Mouse (Mus musculus) myocyte (in vitro differentiated cells): ENCODE data around the gene Gm20604.

Source experiments
- CEBPB ChIP-seq: IDR thresholded peaks from 2 replicates; pipeline ENCODE4 v1.6.1; 2011; ENCODE audit warnings: mild to moderate bottlenecking, moderate library complexity; ENCODE audit not compliant: poor library complexity, insufficient read depth, severe bottlenecking
- E2F4 ChIP-seq: IDR thresholded peaks from one replicate; pipeline ENCODE4 v1.6.1; 2011; ENCODE audit warnings: mild to moderate bottlenecking, control low read depth, moderate library complexity; ENCODE audit not compliant: insufficient read depth
- MAX ChIP-seq: IDR thresholded peaks from one replicate; pipeline ENCODE4 v1.6.1; 2011; ENCODE audit warnings: low read depth, mild to moderate bottlenecking, control low read depth
- MYOD1 ChIP-seq, 3 experiments: IDR thresholded peaks; one replicate each; pipeline ENCODE4 v1.6.1; 2011; ENCODE audit warnings: control low read depth in 2 of 3, low read depth in 2 of 3, mild to moderate bottlenecking in 2 of 3, moderate library complexity in 1 of 3; ENCODE audit not compliant: insufficient read length in 2 of 3, control insufficient read depth in 1 of 3
- MYOG ChIP-seq, 3 experiments: IDR thresholded peaks; one replicate each; pipeline ENCODE4 v1.6.1; 2011; ENCODE audit warnings: control low read depth in 2 of 3, low read depth in 2 of 3, mild to moderate bottlenecking in 2 of 3; ENCODE audit not compliant: insufficient read length in 2 of 3, control insufficient read depth in 1 of 3, insufficient read depth in 1 of 3
- POLR2A ChIP-seq: IDR thresholded peaks from one replicate; pipeline ENCODE4 v1.6.1; 2011; ENCODE audit warnings: low read depth, mild to moderate bottlenecking, control low read depth, moderate library complexity; ENCODE audit not compliant: insufficient read length
- POLR2AphosphoS2 ChIP-seq: IDR thresholded peaks from one replicate; pipeline ENCODE4 v1.6.1; 2011; ENCODE audit warnings: low read depth, control low read depth; ENCODE audit not compliant: insufficient read length
- REST ChIP-seq: IDR thresholded peaks from one replicate; pipeline ENCODE4 v1.6.1; 2011; ENCODE audit warnings: mild to moderate bottlenecking, control low read depth, moderate library complexity; ENCODE audit not compliant: insufficient read depth, insufficient read length
- SRF ChIP-seq: IDR thresholded peaks from one replicate; pipeline ENCODE4 v1.6.1; 2011; ENCODE audit warnings: low read depth; ENCODE audit not compliant: control insufficient read depth, insufficient read length
- TCF12 ChIP-seq: IDR thresholded peaks from one replicate; pipeline ENCODE4 v1.6.1; 2011; ENCODE audit warnings: mild to moderate bottlenecking, control low read depth; ENCODE audit not compliant: poor library complexity, insufficient read depth, severe bottlenecking
- USF1 ChIP-seq: IDR thresholded peaks from one replicate; pipeline ENCODE4 v1.6.1; 2011; ENCODE audit warnings: low read depth, mild to moderate bottlenecking, control low read depth, moderate library complexity

DNA sequence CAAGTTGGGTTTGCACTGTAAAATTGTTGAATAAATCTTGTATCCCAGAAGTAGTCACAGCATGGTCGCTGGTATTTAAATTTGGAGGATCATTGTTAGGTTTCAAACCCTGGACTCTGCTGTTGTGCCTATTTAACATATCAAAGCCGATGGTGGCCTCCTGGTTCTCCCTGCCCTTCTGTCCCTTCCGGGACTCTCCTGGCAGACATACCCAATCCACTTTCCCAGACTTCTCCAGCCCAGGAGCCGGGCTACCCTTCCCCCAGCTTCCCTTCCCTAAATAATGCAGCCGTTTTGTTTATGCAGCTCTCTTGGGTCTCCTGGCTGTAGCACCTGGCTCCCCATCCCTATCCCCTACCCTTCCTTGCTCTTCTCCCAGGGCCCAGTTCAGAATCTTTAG, 464 bp upstream of the Gm20604 start:
- TF ChIP-seq POLR2A = no peak
- TF ChIP-seq MYOD1 (IDR thresholded peaks at IDR 0.05; ENCODE audit: control insufficient read depth in 1 of 3, insufficient read length in 2 of 3, low read depth in 2 of 3) = no peak
- TF ChIP-seq TCF12 = no peak
- no peak for TF ChIP-seq CEBPB
- no peak for TF ChIP-seq E2F4
- no peak for TF ChIP-seq MYOG (IDR thresholded peaks at IDR 0.05; ENCODE audit: control insufficient read depth in 1 of 3, insufficient read depth in 1 of 3, insufficient read length in 2 of 3, low read depth in 2 of 3)
- TF ChIP-seq USF1 = no peak
- no peak for TF ChIP-seq SRF
- no peak for TF ChIP-seq POLR2AphosphoS2
- no peak for TF ChIP-seq MAX
- TF ChIP-seq REST = no peak
